Mouse (Mus musculus) ES-E14 (cell line): ENCODE results near the gene Ghr. TPM values are rescaled to one million over a fixed set of nuclear protein-coding genes. Genes with fewer than 3 reads are reported as not detected.

Experiments
- DNase-seq: peaks from one replicate; pipeline ENCODE4 v3.0.0-alpha.2; 2013; ENCODE audit warnings: low read depth, low spot score
- H3K27ac ChIP-seq: 2 replicates; pipeline ENCODE4 v1.5.1; 2012; ENCODE audit warnings: low read depth, mild to moderate bottlenecking, low read length, moderate library complexity, mixed read lengths; ENCODE audit not compliant: poor library complexity, insufficient read depth, severe bottlenecking
- H3K36me3 ChIP-seq: 2 replicates; pipeline ENCODE4 v1.6.1; 2012; ENCODE audit warnings: mild to moderate bottlenecking, low read length, moderate library complexity, mixed read lengths; ENCODE audit not compliant: control insufficient read depth, poor library complexity, insufficient read depth, severe bottlenecking
- H3K4me1 ChIP-seq, 2 experiments: fragments of 150-350 bp in 1 of 2; sonication (generic) in 1 of 2; 2 replicates each; pipeline ENCODE4 v1.6.1; 2012; ENCODE audit warnings: low read length in 2 of 2, mild to moderate bottlenecking in 1 of 2, mixed read lengths in 1 of 2; ENCODE audit not compliant: control insufficient read depth in 2 of 2, insufficient read depth in 2 of 2, poor library complexity in 1 of 2
- H3K4me3 ChIP-seq, 2 experiments: fragments of 150-350 bp in 1 of 2; sonication (generic) in 1 of 2; 2 replicates each; pipeline ENCODE4 v1.5.1; 2012; ENCODE audit warnings: low read length in 2 of 2, low read depth in 1 of 2, mild to moderate bottlenecking in 1 of 2, mixed read lengths in 1 of 2; ENCODE audit not compliant: insufficient read depth in 1 of 2, poor library complexity in 1 of 2, severe bottlenecking in 1 of 2
- H3K9ac ChIP-seq: 2 replicates; pipeline ENCODE4 v1.6.1; 2012; ENCODE audit warnings: low read depth, mild to moderate bottlenecking, low read length, mixed read lengths; ENCODE audit not compliant: poor library complexity, insufficient read depth, severe bottlenecking
- H3K9me3 ChIP-seq: fragments of 150-350 bp; sonication (generic); 2 replicates; pipeline ENCODE4 v1.6.1; 2012; ENCODE audit warnings: low read depth, mild to moderate bottlenecking, low read length; ENCODE audit not compliant: control insufficient read depth, insufficient read depth
- CHD2 ChIP-seq: IDR thresholded peaks from 2 replicates; pipeline ENCODE4 v1.6.1; 2014; ENCODE audit warnings: mild to moderate bottlenecking, low read depth, low read length, inconsistent platforms
- HCFC1 ChIP-seq: IDR thresholded peaks from 2 replicates; pipeline ENCODE4 v1.6.1; 2012; ENCODE audit warnings: low read length, inconsistent platforms, borderline replicate concordance; ENCODE audit not compliant: insufficient read depth
- MAFK ChIP-seq: IDR thresholded peaks from 2 replicates; pipeline ENCODE4 v1.6.1; 2014; ENCODE audit warnings: mild to moderate bottlenecking, low read depth, low read length, inconsistent platforms; ENCODE audit not compliant: insufficient read depth
- ZC3H11A ChIP-seq: IDR thresholded peaks from 2 replicates; pipeline ENCODE4 v1.6.1; 2012; ENCODE audit warnings: low read depth, mild to moderate bottlenecking, inconsistent platforms, low read length, borderline replicate concordance
- ZNF384 ChIP-seq: IDR thresholded peaks from 2 replicates; pipeline ENCODE4 v1.6.1; 2012; ENCODE audit warnings: low read depth, low read length, inconsistent platforms
- in situ Hi-C, 2 experiments: fragments of 600-800 bp; cut with MboI; formaldehyde crosslinking; loops; one replicate each; pipeline ENCODE4 v1.15.1; 2025; ENCODE audit warnings: low sequenced_read_pairs in 2 of 2, inconsistent platforms in 1 of 2; ENCODE audit not compliant: unreplicated experiment in 2 of 2
- total RNA-seq: library from RNA; depleted of rRNA; stranded (reverse); fragments of 300-350 nt; gene quantifications from 2 replicates; pipeline ENCODE4 v1.2.3, GENCODE M21; 2012

The Ghr gene
- total RNA-seq, 1 experiment = 7.5 TPM

- no peak for TF ChIP-seq ZNF384
- no peak for TF ChIP-seq ZC3H11A
- no peak for TF ChIP-seq HCFC1
- TF ChIP-seq MAFK = no peak
- no peak for TF ChIP-seq CHD2
- Histone ChIP-seq H3K36me3 (no peaks in the 10 kb centered on the region), H3K27ac (no peak overlapping the region), H3K4me1 (no peaks in the 10 kb centered on the region), H3K4me3 (no peak overlapping the region), H3K9me3 (no peaks in the 10 kb centered on the region), H3K9ac (no peak overlapping the region)
- no peak for DNase-seq
- in situ Hi-C loops = no loop called here
These were observed 165.6 kb downstream of the Ghr start for GRCm38 (mm10) chr15:3417699-3418098.

GRCm38 (mm10) chr15:3413103-3413502 is 170.2 kb downstream of the Ghr start:
- no peak overlapping the region for H3K4me3 ChIP-seq
- no peak for DNase-seq
- H3K36me3 ChIP-seq = no peaks in the 10 kb centered on the region
- H3K4me1 ChIP-seq = no peaks in the 10 kb centered on the region
- no peak overlapping the region for H3K9ac ChIP-seq
- no peaks in the 10 kb centered on the region for H3K9me3 ChIP-seq
- no peak for TF ChIP-seq ZC3H11A
- no peak for TF ChIP-seq MAFK
- no peak for TF ChIP-seq ZNF384
- no peak for TF ChIP-seq CHD2
- no peak for TF ChIP-seq HCFC1
- in situ Hi-C loops = no loop called here
- no peak overlapping the region for H3K27ac ChIP-seq

GRCm38 (mm10) chr15:3408478-3408877 is 174.8 kb downstream of the Ghr start:
- Histone ChIP-seq H3K4me3 (no peak overlapping the region), H3K27ac (no peak overlapping the region), H3K9ac (no peak overlapping the region), H3K9me3 (no peaks in the 10 kb centered on the region), H3K4me1 (no peaks in the 10 kb centered on the region), H3K36me3 (no peaks in the 10 kb centered on the region)
- in situ Hi-C loops = no loop called here
- TF ChIP-seq ZC3H11A = no peak
- no peak for TF ChIP-seq MAFK
- no peak for TF ChIP-seq HCFC1
- DNase-seq = no peak

- H3K9me3 ChIP-seq = no peaks in the 10 kb centered on the region
- DNase-seq = no peak
- H3K9ac ChIP-seq = no peak overlapping the region
- H3K4me3 ChIP-seq = no peak overlapping the region
- no peak overlapping the region for H3K27ac ChIP-seq
- TF ChIP-seq MAFK (no peak), ZNF384 (no peak), ZC3H11A (no peak), HCFC1 (no peak), CHD2 (no peak)
- in situ Hi-C loops = no loop called here
- no peaks in the 10 kb centered on the region for H3K4me1 ChIP-seq
- H3K36me3 ChIP-seq = no peaks in the 10 kb centered on the region
These were observed 184.1 kb downstream of the Ghr start for GRCm38 (mm10) chr15:3399196-3399595.
